Mouse (Mus musculus): ENCODE results near the gene Spint2.
A peak's percentile ranks its signal among the peaks of the same experiment; 100 is the strongest.
"Not testable (repeated sequence)": the region's sequence is repeated elsewhere in the genome, so short reads cannot be mapped to it uniquely, and the experiment has no call there.

Gene Spint2

GRCm38 (mm10) chr7:29237596-29237995, 44.1 kb downstream of the Spint2 start:
- not testable (repeated sequence) for DNase-seq

GRCm38 (mm10) chr7:29236593-29236992, 45.1 kb downstream of the Spint2 start:
- DNase-seq = no peak

GRCm38 (mm10) chr7:29234661-29235060, 47.1 kb downstream of the Spint2 start:
- no peak for DNase-seq

GRCm38 (mm10) chr7:29233745-29234144, 48.0 kb downstream of the Spint2 start:
- DNase-seq = no peak

- DNase-seq = no peak
These were observed 49.3 kb downstream of the Spint2 start, which contains the start of gene Kcnk6 for GRCm38 (mm10) chr7:29232247-29233013. TSS of gene Kcnk6 (minus strand) at chr7:29232515.

- DNase-seq = no peak
These were observed 50.2 kb downstream of the Spint2 start for GRCm38 (mm10) chr7:29231517-29231916.

- no peak for DNase-seq
These were observed 51.2 kb downstream of the Spint2 start for GRCm38 (mm10) chr7:29230560-29230959.

GRCm38 (mm10) chr7:29228202-29228601, 53.5 kb downstream of the Spint2 start:
- DNase-seq = no peak

- DNase-seq = no peak
These were observed 56.2 kb downstream of the Spint2 start for GRCm38 (mm10) chr7:29225520-29225919.

GRCm38 (mm10) chr7:29224756-29225394, 56.8 kb downstream of the Spint2 start:
- DNase-seq = no peak

- no peak for DNase-seq
These were observed 66.9 kb downstream of the Spint2 start for GRCm38 (mm10) chr7:29214846-29215245.

GRCm38 (mm10) chr7:29214236-29214635, 67.5 kb downstream of the Spint2 start:
- no peak for DNase-seq

GRCm38 (mm10) chr7:29213675-29214082, 68.0 kb downstream of the Spint2 start, which contains the start of gene Catsperg1:
TSS of gene Catsperg1 (minus strand) at chr7:29214035.
- no peak for DNase-seq

- not testable (repeated sequence) for DNase-seq
These were observed 68.7 kb downstream of the Spint2 start for GRCm38 (mm10) chr7:29212775-29213560.

GRCm38 (mm10) chr7:29212199-29212765, 69.4 kb downstream of the Spint2 start:
- DNase-seq = no peak

- peak; percentile 36 for DNase-seq
These were observed 70.1 kb downstream of the Spint2 start for GRCm38 (mm10) chr7:29211415-29212198.

GRCm38 (mm10) chr7:29211013-29211412, 70.7 kb downstream of the Spint2 start:
- DNase-seq = not testable (repeated sequence)
